Mouse (Mus musculus) adrenal gland, adult 8-10 months (tissue): ENCODE data around the gene Limd1. TPM values are rescaled to one million over a fixed set of nuclear protein-coding genes. Genes with fewer than 3 reads are reported as not detected.

Experiments
- DNase-seq: peaks from one replicate; pipeline ENCODE4 v3.0.0; 2022
- total RNA-seq, 4 experiments: library from RNA; stranded (reverse); gene quantifications; 2 replicates each; pipeline ENCODE4 v1.2.4; 2022

Limd1 gene
- total RNA-seq, 4 experiments from 2014 or later, result 31.3 to 33.8 (median 31.9) TPM

GRCm38 (mm10) chr9:123483598-123483997, 5.1 kb downstream of the Limd1 start:
- no peak for DNase-seq

- DNase-seq, result no peak
Measured at GRCm38 (mm10) chr9:123484830-123485229, 6.3 kb downstream of the Limd1 start.

- DNase-seq, result no peak
Measured at GRCm38 (mm10) chr9:123485561-123485960, 7.1 kb downstream of the Limd1 start.

GRCm38 (mm10) chr9:123486635-123487034, 8.1 kb downstream of the Limd1 start:
- DNase-seq, result no peak

- DNase-seq, result no peak
Measured at GRCm38 (mm10) chr9:123489073-123489472, 10.6 kb downstream of the Limd1 start.

- DNase-seq, result no peak
Measured at GRCm38 (mm10) chr9:123489727-123490343, 11.3 kb downstream of the Limd1 start.

GRCm38 (mm10) chr9:123490930-123491329, 12.4 kb downstream of the Limd1 start:
- DNase-seq, result no peak

- DNase-seq, result no peak
Measured at GRCm38 (mm10) chr9:123491917-123492585, 13.5 kb downstream of the Limd1 start.

GRCm38 (mm10) chr9:123496665-123497064, 18.2 kb downstream of the Limd1 start:
- DNase-seq, result no peak

GRCm38 (mm10) chr9:123497906-123498305, 19.4 kb downstream of the Limd1 start:
- DNase-seq, result no peak

GRCm38 (mm10) chr9:123500480-123500879, 22.0 kb downstream of the Limd1 start:
- peak; percentile 39 for DNase-seq

- DNase-seq, result no peak
Measured at GRCm38 (mm10) chr9:123503171-123503834, 24.8 kb downstream of the Limd1 start.

- DNase-seq, result peak; percentile 22
Measured at GRCm38 (mm10) chr9:123504325-123504724, 25.8 kb downstream of the Limd1 start.

GRCm38 (mm10) chr9:123505598-123505997, 27.1 kb downstream of the Limd1 start:
- DNase-seq, result no peak

- no peak for DNase-seq
Measured at GRCm38 (mm10) chr9:123506270-123507146, 28.0 kb downstream of the Limd1 start.

- DNase-seq, result no peak
Measured at GRCm38 (mm10) chr9:123507380-123507779, 28.9 kb downstream of the Limd1 start.

- no peak for DNase-seq
Measured at GRCm38 (mm10) chr9:123508986-123509385, 30.5 kb downstream of the Limd1 start.

- no peak for DNase-seq
Measured at GRCm38 (mm10) chr9:123509638-123510604, 31.4 kb downstream of the Limd1 start.

GRCm38 (mm10) chr9:123510926-123511325, 32.4 kb downstream of the Limd1 start:
- no peak for DNase-seq

- no peak for DNase-seq
Measured at GRCm38 (mm10) chr9:123512482-123512881, 34.0 kb downstream of the Limd1 start.

GRCm38 (mm10) chr9:123515087-123515486, 36.6 kb downstream of the Limd1 start:
- DNase-seq, result no peak
